Mouse (Mus musculus): ENCODE measurements around the gene Mast4. TPM values are rescaled to one million over a fixed set of nuclear protein-coding genes. Genes with fewer than 3 reads are reported as not detected.

Mast4 gene
- polyA plus RNA-seq, 1 experiment = 10.4 TPM

DNA sequence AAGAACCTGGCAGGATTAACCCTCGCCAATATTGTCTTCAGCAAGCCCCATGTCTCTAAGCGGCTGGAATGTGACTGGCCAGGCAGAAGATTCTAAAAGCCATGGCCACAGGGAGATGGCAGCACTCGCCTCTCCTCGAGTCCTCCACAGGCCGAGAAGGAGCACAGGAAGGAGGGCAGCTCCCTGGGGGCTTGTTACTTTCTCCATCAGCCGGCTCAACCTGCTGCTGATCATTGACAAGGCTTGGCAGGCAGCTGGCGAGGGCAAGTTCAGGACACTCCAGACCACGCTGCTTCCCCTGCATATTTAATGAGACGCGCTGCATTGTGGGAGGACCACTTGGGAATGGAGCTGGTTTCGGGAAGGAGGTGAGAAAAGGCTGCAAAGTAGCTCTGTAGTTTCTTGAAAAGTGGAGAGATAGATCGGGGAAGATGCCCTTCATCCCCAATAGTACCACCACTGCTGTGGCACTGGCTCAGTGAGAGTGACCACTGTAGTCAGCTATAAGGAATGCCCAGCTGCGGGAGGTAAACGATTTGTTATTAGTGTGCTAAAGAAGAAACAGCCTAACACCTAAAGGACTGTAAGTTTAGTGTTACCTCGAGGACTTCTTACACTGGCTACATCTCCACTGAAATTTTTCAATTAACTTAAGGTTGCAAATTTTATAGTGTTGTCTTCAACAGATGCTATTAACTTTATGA is 523.0 kb downstream of the Mast4 start:
- TF ChIP-seq CTCF (IDR thresholded peaks at IDR 0.05; ENCODE audit: borderline replicate concordance, control insufficient read depth, extremely low read depth, insufficient read depth, low read length, poor library complexity) (no peak), POLR2A (IDR thresholded peaks at IDR 0.05; ENCODE audit: control insufficient read depth, extremely low read depth, insufficient read depth, low read length, poor library complexity) (no peak)

DNA sequence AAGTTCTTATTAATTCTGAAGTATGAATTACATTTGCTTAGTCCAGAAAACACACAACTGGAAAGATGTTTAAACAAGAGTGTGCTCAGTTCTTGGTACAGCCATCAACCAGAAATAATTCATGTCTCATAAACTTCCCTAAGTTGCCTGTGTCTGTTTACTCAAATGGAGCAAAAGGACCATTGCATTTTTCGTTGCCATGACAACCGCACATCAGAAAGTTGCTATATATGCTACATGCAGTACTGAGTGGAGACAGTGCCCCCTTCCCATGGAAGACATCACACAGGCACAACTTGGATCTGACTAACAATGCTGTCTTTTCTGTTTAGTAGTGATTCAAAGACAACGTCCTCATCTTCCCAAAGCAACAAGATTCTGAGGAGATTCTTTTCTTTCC is 527.6 kb downstream of the Mast4 start:
- H3K4me3 ChIP-seq (ENCODE audit: control insufficient read depth, insufficient read depth, low read length) = no peak overlapping the region
- no peaks in the 10 kb centered on the region for H3K36me3 ChIP-seq (ENCODE audit: control insufficient read depth, insufficient read depth, low read length)
- WGBS = 96% methylated on average over 3 of the region's 3 CpGs
- no peaks in the 10 kb centered on the region for H3K4me1 ChIP-seq (replicated peaks; ENCODE audit: control insufficient read depth, insufficient read depth, low read length)
- H3K27ac ChIP-seq (ENCODE audit: control insufficient read depth, insufficient read depth, low read length) = no peak overlapping the region
- no peak for DNase-seq
- TF ChIP-seq CTCF (IDR thresholded peaks at IDR 0.05; ENCODE audit: borderline replicate concordance, control insufficient read depth, extremely low read depth, insufficient read depth, low read length, poor library complexity) = no peak
- no peaks in the 10 kb centered on the region for H3K27me3 ChIP-seq (ENCODE audit: control insufficient read depth, insufficient read depth, low read length)

More for the DNA sequence above, 523.0 kb downstream of the Mast4 start:
- Histone ChIP-seq H3K27me3 (ENCODE audit: control insufficient read depth, insufficient read depth, low read length) (no peaks in the 10 kb centered on the region), H3K4me3 (ENCODE audit: control insufficient read depth, insufficient read depth, low read length) (no peak overlapping the region), H3K27ac (ENCODE audit: control insufficient read depth, insufficient read depth, low read length) (no peak overlapping the region), H3K4me1 (replicated peaks; ENCODE audit: control insufficient read depth, insufficient read depth, low read length) (no peaks in the 10 kb centered on the region), H3K36me3 (ENCODE audit: control insufficient read depth, insufficient read depth, low read length) (no peaks in the 10 kb centered on the region)
- 82% methylated on average over 15 of the region's 15 CpGs for WGBS
- DNase-seq = no peak

GRCm38 (mm10) chr13:102805190-102805589 is 529.1 kb downstream of the Mast4 start:
- Histone ChIP-seq H3K27ac (ENCODE audit: control insufficient read depth, insufficient read depth, low read length) (no peak overlapping the region), H3K4me3 (ENCODE audit: control insufficient read depth, insufficient read depth, low read length) (no peak overlapping the region), H3K4me1 (replicated peaks; ENCODE audit: control insufficient read depth, insufficient read depth, low read length) (no peaks in the 10 kb centered on the region), H3K36me3 (ENCODE audit: control insufficient read depth, insufficient read depth, low read length) (no peaks in the 10 kb centered on the region), H3K27me3 (ENCODE audit: control insufficient read depth, insufficient read depth, low read length) (no peaks in the 10 kb centered on the region)
- no peak for DNase-seq
- 97% methylated on average over 6 of the region's 6 CpGs for WGBS
- no peak for TF ChIP-seq CTCF (IDR thresholded peaks at IDR 0.05; ENCODE audit: borderline replicate concordance, control insufficient read depth, extremely low read depth, insufficient read depth, low read length, poor library complexity)
- no peak for TF ChIP-seq POLR2A (IDR thresholded peaks at IDR 0.05; ENCODE audit: control insufficient read depth, extremely low read depth, insufficient read depth, low read length, poor library complexity)

DNA sequence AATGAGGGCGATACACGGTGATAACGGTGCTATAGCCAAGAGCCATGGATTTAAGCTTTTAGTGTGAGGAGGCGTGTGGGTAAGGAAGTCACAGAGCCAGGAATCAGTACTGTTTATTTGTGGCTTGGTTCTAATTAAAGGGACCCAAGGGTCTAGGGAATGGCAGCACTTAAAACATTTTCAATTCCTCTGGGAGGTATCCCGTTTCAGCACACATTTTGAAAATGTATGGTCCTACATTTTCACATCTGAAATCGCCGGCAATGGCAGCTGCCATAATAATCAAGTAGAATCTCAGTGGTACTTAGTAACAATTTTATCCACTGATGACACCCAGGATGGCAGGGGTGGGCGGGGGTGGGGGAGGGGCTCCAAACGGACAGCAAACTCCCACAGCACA is 531.1 kb downstream of the Mast4 start:
- Histone ChIP-seq H3K27me3 (ENCODE audit: control insufficient read depth, insufficient read depth, low read length) (no peaks in the 10 kb centered on the region), H3K4me3 (ENCODE audit: control insufficient read depth, insufficient read depth, low read length) (no peak overlapping the region), H3K27ac (ENCODE audit: control insufficient read depth, insufficient read depth, low read length) (no peak overlapping the region), H3K36me3 (ENCODE audit: control insufficient read depth, insufficient read depth, low read length) (no peaks in the 10 kb centered on the region), H3K4me1 (replicated peaks; ENCODE audit: control insufficient read depth, insufficient read depth, low read length) (no peaks in the 10 kb centered on the region)
- WGBS = 96% methylated on average over 9 of the region's 9 CpGs
- DNase-seq = no peak
- TF ChIP-seq POLR2A (IDR thresholded peaks at IDR 0.05; ENCODE audit: control insufficient read depth, extremely low read depth, insufficient read depth, low read length, poor library complexity) (no peak), CTCF (IDR thresholded peaks at IDR 0.05; ENCODE audit: borderline replicate concordance, control insufficient read depth, extremely low read depth, insufficient read depth, low read length, poor library complexity) (no peak)

GRCm38 (mm10) chr13:102792157-102792556 is 542.1 kb downstream of the Mast4 start:
- Histone ChIP-seq H3K36me3 (ENCODE audit: control insufficient read depth, insufficient read depth, low read length) (no peaks in the 10 kb centered on the region), H3K4me1 (replicated peaks; ENCODE audit: control insufficient read depth, insufficient read depth, low read length) (no peaks in the 10 kb centered on the region), H3K4me3 (ENCODE audit: control insufficient read depth, insufficient read depth, low read length) (no peak overlapping the region), H3K27me3 (ENCODE audit: control insufficient read depth, insufficient read depth, low read length) (no peaks in the 10 kb centered on the region), H3K27ac (ENCODE audit: control insufficient read depth, insufficient read depth, low read length) (no peak overlapping the region)
- 94% methylated on average over 3 of the region's 3 CpGs for WGBS
- no peak for DNase-seq
- TF ChIP-seq POLR2A (IDR thresholded peaks at IDR 0.05; ENCODE audit: control insufficient read depth, extremely low read depth, insufficient read depth, low read length, poor library complexity) (no peak), CTCF (IDR thresholded peaks at IDR 0.05; ENCODE audit: borderline replicate concordance, control insufficient read depth, extremely low read depth, insufficient read depth, low read length, poor library complexity) (no peak)

GRCm38 (mm10) chr13:102790601-102791155 is 543.6 kb downstream of the Mast4 start:
- 76% methylated on average over 6 of the region's 6 CpGs for WGBS
- DNase-seq = no peak
- Histone ChIP-seq H3K27ac (ENCODE audit: control insufficient read depth, insufficient read depth, low read length) (no peak overlapping the region), H3K4me3 (ENCODE audit: control insufficient read depth, insufficient read depth, low read length) (no peak overlapping the region), H3K36me3 (ENCODE audit: control insufficient read depth, insufficient read depth, low read length) (no peaks in the 10 kb centered on the region), H3K4me1 (replicated peaks; ENCODE audit: control insufficient read depth, insufficient read depth, low read length) (no peaks in the 10 kb centered on the region), H3K27me3 (ENCODE audit: control insufficient read depth, insufficient read depth, low read length) (no peaks in the 10 kb centered on the region)
- no peak for TF ChIP-seq CTCF (IDR thresholded peaks at IDR 0.05; ENCODE audit: borderline replicate concordance, control insufficient read depth, extremely low read depth, insufficient read depth, low read length, poor library complexity)
- no peak for TF ChIP-seq POLR2A (IDR thresholded peaks at IDR 0.05; ENCODE audit: control insufficient read depth, extremely low read depth, insufficient read depth, low read length, poor library complexity)

Measured in thymus, adult 2 months (tissue).